Mouse (Mus musculus) hindbrain, embryonic 12.5 days (tissue): ENCODE measurements at regions not wholly inside any gene's neighbourhood (a gene's known extent, or its start where the extent isn't known, plus 50 kb on each side); places are given as distances from the start of the nearest gene placed in this dataset.
A peak's percentile ranks its signal among the peaks of the same experiment; 100 is the strongest.

Experiments
- ATAC-seq: fragments of 200-750 bp; cut with Nextera tagmentation; 2 replicates; pipeline ENCODE4 v1.8.0; 2017; ENCODE audit warnings: moderate TSS enrichment; ENCODE audit not compliant: low FRiP score
- H3K27ac ChIP-seq: fragments of 300-500 bp; sonication (generic); 2 replicates; pipeline ENCODE4 v1.5.1; 2016; ENCODE audit warnings: mild to moderate bottlenecking
- H3K27me3 ChIP-seq: fragments of 300-500 bp; sonication (generic); 2 replicates; pipeline ENCODE4 v1.6.1; 2016; ENCODE audit warnings: mild to moderate bottlenecking
- H3K36me3 ChIP-seq: fragments of 300-500 bp; sonication (generic); 2 replicates; pipeline ENCODE4 v1.6.1; 2016; ENCODE audit warnings: mild to moderate bottlenecking
- H3K4me1 ChIP-seq: fragments of 300-500 bp; sonication (generic); 2 replicates; pipeline ENCODE4 v1.6.1; 2016
- H3K4me2 ChIP-seq: fragments of 300-500 bp; sonication (generic); replicated peaks from 2 replicates; pipeline ENCODE4 v1.6.1; 2016; ENCODE audit warnings: mild to moderate bottlenecking
- H3K4me3 ChIP-seq: fragments of 300-500 bp; sonication (generic); 2 replicates; pipeline ENCODE4 v1.5.1; 2016; ENCODE audit warnings: mild to moderate bottlenecking
- H3K9ac ChIP-seq: fragments of 300-500 bp; sonication (generic); 2 replicates; pipeline ENCODE4 v1.6.1; 2016; ENCODE audit warnings: mild to moderate bottlenecking, moderate library complexity
- H3K9me3 ChIP-seq: fragments of 300-500 bp; sonication (generic); replicated peaks from 2 replicates; pipeline ENCODE4 v1.6.1; 2016; ENCODE audit warnings: mild to moderate bottlenecking
- WGBS: fragments of 180-500 bp; shearing (Covaris S2); methylation state at CpG from one replicate; pipeline ENCODE4 v1.1.7; 2016; 5-methylcytosine and 5-hydroxymethylcytosine counted together

GRCm38 (mm10) chr7:72968193-72968592 is 407.1 kb upstream of the Rgma start:
- no peak overlapping the region for H3K9ac ChIP-seq
- ATAC-seq, result no peak
- no peak overlapping the region for H3K4me2 ChIP-seq
- H3K27ac ChIP-seq, result no peak overlapping the region
- no peaks in the 10 kb centered on the region for H3K4me1 ChIP-seq
- no peak overlapping the region for H3K4me3 ChIP-seq
- 44% methylated on average over 4 of the region's 4 CpGs for WGBS
- H3K36me3 ChIP-seq, result no peaks in the 10 kb centered on the region
- H3K27me3 ChIP-seq, result no peaks in the 10 kb centered on the region
- no peaks in the 10 kb centered on the region for H3K9me3 ChIP-seq

- Histone ChIP-seq H3K27me3 (no peaks in the 10 kb centered on the region), H3K27ac (no peak overlapping the region), H3K4me2 (no peak overlapping the region), H3K4me1 (no peaks in the 10 kb centered on the region), H3K36me3 (no peaks in the 10 kb centered on the region), H3K4me3 (no peak overlapping the region), H3K9me3 (no peaks in the 10 kb centered on the region), H3K9ac (no peak overlapping the region)
- WGBS, result 88% methylated on average over 5 of the region's 5 CpGs
- ATAC-seq, result no peak
Measured at GRCm38 (mm10) chr7:72971506-72972267, 403.6 kb upstream of the Rgma start.

GRCm38 (mm10) chr7:72972397-72972796 is 402.9 kb upstream of the Rgma start:
- no peaks in the 10 kb centered on the region for H3K4me1 ChIP-seq
- WGBS, result 91% methylated on average over 7 of the region's 7 CpGs

GRCm38 (mm10) chr7:72973771-72974170 is 401.5 kb upstream of the Rgma start:
- Histone ChIP-seq H3K9me3 (no peaks in the 10 kb centered on the region), H3K4me1 (no peaks in the 10 kb centered on the region), H3K4me3 (no peak overlapping the region), H3K36me3 (no peaks in the 10 kb centered on the region), H3K9ac (no peak overlapping the region), H3K27me3 (no peaks in the 10 kb centered on the region), H3K27ac (no peak overlapping the region), H3K4me2 (no peak overlapping the region)
- no peak for ATAC-seq
- WGBS, result 66% methylated on average over 3 of the region's 3 CpGs

More at GRCm38 (mm10) chr7:72972397-72972796, 402.9 kb upstream of the Rgma start:
- Histone ChIP-seq H3K36me3 (no peaks in the 10 kb centered on the region), H3K9me3 (no peaks in the 10 kb centered on the region), H3K27me3 (no peaks in the 10 kb centered on the region), H3K27ac (no peak overlapping the region), H3K4me3 (no peak overlapping the region), H3K9ac (no peak overlapping the region), H3K4me2 (no peak overlapping the region)
- ATAC-seq, result no peak

- no peaks in the 10 kb centered on the region for H3K9me3 ChIP-seq
- 86% methylated on average over 3 of the region's 3 CpGs for WGBS
- no peaks in the 10 kb centered on the region for H3K27me3 ChIP-seq
- no peak overlapping the region for H3K27ac ChIP-seq
- no peak for ATAC-seq
- H3K4me1 ChIP-seq, result no peaks in the 10 kb centered on the region
- H3K4me2 ChIP-seq, result no peak overlapping the region
- H3K9ac ChIP-seq, result no peak overlapping the region
- H3K36me3 ChIP-seq, result no peaks in the 10 kb centered on the region
- no peak overlapping the region for H3K4me3 ChIP-seq
Measured at GRCm38 (mm10) chr7:72974384-72974783, 400.9 kb upstream of the Rgma start.

- ATAC-seq, result no peak
- WGBS, result 71% methylated on average over 8 of the region's 8 CpGs
- H3K9me3 ChIP-seq, result peaks cover 6% of the 10 kb centered on the region; the same call in 1 of the 2 replicates
- no peak overlapping the region for H3K4me2 ChIP-seq
- H3K4me1 ChIP-seq, result no peaks in the 10 kb centered on the region
- no peak overlapping the region for H3K27ac ChIP-seq
- no peaks in the 10 kb centered on the region for H3K36me3 ChIP-seq
- no peak overlapping the region for H3K4me3 ChIP-seq
- H3K9ac ChIP-seq, result no peak overlapping the region
- H3K27me3 ChIP-seq, result no peaks in the 10 kb centered on the region
Measured at GRCm38 (mm10) chr7:72990559-72991429, 384.5 kb upstream of the Rgma start.

- peaks cover 5% of the 10 kb centered on the region; the same call in 1 of the 2 replicates for H3K4me1 ChIP-seq
- H3K9me3 ChIP-seq, result no peaks in the 10 kb centered on the region
- ATAC-seq, result no peak
- no peak overlapping the region for H3K4me3 ChIP-seq
- H3K27ac ChIP-seq, result no peak overlapping the region
- no peaks in the 10 kb centered on the region for H3K27me3 ChIP-seq
- H3K4me2 ChIP-seq, result no peak overlapping the region
- 59% methylated on average over 5 of the region's 5 CpGs for WGBS
- H3K36me3 ChIP-seq, result no peaks in the 10 kb centered on the region
- H3K9ac ChIP-seq, result no peak overlapping the region
Measured at GRCm38 (mm10) chr7:72998374-72998773, 376.9 kb upstream of the Rgma start.

DNA sequence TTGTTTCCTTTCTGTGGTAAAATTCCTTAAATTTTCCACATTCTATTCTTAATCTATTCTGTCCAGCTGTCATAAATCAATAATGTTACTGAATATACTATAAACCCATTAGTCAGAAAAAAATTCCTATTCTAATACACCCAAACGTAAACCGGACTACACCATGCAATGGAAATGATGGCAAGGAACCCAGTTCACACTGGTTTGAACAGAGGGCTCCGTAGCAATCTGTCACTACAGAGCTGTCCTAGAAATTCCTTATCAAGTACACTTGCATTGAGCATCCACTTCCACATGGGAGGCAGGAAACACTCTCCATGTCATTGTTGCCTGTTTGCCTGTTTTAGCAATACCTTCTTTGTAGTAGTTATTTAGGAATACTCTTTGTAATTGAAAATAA is 356.2 kb upstream of the Rgma start:
- Histone ChIP-seq H3K4me1 (0 out of 2 replicates have a peak, but pooled peaks cover 3% of the 10 kb centered on the region), H3K27ac (no peak overlapping the region), H3K27me3 (no peaks in the 10 kb centered on the region), H3K9me3 (no peaks in the 10 kb centered on the region), H3K4me2 (no peak overlapping the region), H3K36me3 (no peaks in the 10 kb centered on the region), H3K4me3 (no peak overlapping the region), H3K9ac (no peak overlapping the region)
- WGBS, result 75% methylated on average over 3 of the region's 3 CpGs
- no peak for ATAC-seq

DNA sequence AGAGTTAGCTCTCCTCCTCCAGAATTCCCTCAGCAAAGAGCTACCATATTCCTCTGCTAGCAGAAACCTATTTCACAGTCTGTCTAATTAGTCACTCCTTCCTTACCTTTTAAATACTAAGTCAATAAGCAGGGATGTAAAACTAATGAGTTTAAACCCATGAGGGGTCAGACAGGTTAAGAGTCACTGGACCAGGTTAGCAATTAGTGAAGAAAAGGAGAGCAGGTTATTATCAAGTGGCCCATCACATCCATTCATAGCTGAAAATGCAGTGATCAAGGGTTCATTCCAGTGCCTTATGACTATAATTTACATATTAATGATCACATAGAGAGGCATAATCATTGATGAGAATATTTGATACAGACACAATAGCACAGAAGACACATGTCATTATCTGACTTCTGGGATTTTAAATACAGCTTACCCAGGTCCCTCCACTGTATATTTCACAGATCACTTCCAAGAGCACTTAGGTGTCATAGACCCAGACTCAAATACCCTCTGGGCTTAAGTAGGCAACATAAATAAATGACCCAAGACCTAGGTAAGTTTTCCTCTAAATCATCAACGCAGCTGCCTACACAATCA is 355.4 kb upstream of the Rgma start:
- 0 out of 2 replicates have a peak, but pooled peaks cover 3% of the 10 kb centered on the region for H3K4me1 ChIP-seq
- 63% methylated on average over 1 of the region's 1 CpGs for WGBS
- H3K27ac ChIP-seq, result peak overlapping the region; percentile 7; the same call in 1 of the 2 replicates
- no peaks in the 10 kb centered on the region for H3K36me3 ChIP-seq
- H3K4me3 ChIP-seq, result no peak overlapping the region
- H3K27me3 ChIP-seq, result no peaks in the 10 kb centered on the region
- no peak overlapping the region for H3K4me2 ChIP-seq
- H3K9ac ChIP-seq, result no peak overlapping the region
- H3K9me3 ChIP-seq, result no peaks in the 10 kb centered on the region
- 0 out of 2 replicates have a peak, but pooled peaks have one; percentile 35 for ATAC-seq

DNA sequence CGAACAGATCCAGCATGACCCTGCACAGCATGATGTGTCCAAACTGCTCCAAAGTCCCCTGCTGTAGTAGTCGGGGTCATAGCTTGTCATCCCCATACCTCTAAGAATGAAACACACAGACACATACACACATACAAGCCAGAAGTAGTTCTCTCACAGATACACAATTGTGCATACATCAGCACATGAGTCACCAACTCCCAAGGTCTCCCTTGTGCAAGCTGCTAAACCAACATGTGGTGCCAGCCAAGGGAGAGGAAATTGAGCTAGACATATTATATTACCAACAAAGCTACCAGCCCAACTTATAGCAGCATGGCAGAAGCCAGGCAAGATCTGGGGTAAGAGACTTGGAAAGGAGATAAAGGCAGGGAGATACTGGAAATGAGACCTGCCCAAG is 353.5 kb upstream of the Rgma start:
- no peak overlapping the region for H3K9ac ChIP-seq
- no peak overlapping the region for H3K4me3 ChIP-seq
- WGBS, result 79% methylated on average over 2 of the region's 2 CpGs
- no peak overlapping the region for H3K4me2 ChIP-seq
- H3K9me3 ChIP-seq, result no peaks in the 10 kb centered on the region
- H3K27me3 ChIP-seq, result no peaks in the 10 kb centered on the region
- no peak overlapping the region for H3K27ac ChIP-seq
- H3K4me1 ChIP-seq, result 0 out of 2 replicates have a peak, but pooled peaks cover 3% of the 10 kb centered on the region
- ATAC-seq, result no peak
- H3K36me3 ChIP-seq, result no peaks in the 10 kb centered on the region

DNA sequence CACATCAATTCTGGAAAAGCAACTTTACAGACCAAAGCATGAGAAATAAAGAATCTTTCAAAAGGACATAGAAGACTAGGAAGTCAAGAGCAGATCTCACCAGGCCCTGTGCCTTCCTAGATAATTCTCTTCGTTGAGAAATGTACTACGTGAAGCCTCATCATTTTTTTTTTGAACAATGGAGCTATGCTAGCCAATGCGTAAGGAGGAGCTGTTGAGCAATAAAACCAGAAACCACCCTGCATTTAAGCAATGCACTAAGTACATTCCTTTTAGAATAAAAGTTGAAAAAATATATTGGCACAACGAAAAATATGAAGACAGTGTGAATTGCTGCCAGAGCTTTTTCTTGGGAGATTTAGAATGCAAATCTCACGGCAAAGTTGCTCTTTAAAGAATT is 349.7 kb upstream of the Rgma start:
- Histone ChIP-seq H3K4me1 (no peaks in the 10 kb centered on the region), H3K9me3 (no peaks in the 10 kb centered on the region), H3K27ac (no peak overlapping the region), H3K4me3 (no peak overlapping the region), H3K36me3 (no peaks in the 10 kb centered on the region), H3K9ac (no peak overlapping the region), H3K4me2 (no peak overlapping the region), H3K27me3 (no peaks in the 10 kb centered on the region)
- WGBS, result 83% methylated on average over 5 of the region's 5 CpGs
- ATAC-seq, result no peak

DNA sequence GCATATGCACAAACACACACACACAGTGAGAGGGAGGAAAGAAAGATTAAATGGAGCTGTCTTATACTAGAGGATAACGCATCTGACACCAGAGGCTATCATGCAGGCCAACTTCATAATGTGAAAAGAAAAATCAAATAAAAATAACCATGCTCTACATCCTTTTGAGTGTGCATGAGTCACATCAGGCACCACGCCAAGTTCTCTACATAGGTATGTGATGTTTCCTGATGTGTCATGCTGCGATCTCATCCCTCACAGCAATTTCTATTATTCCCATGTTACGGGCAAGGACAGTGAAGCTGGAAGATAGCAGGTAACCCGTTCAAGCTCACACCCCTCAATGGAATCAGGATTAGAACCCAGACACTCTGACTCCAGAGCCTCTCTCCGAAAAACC is 346.4 kb upstream of the Rgma start:
- ATAC-seq, result no peak
- H3K9ac ChIP-seq, result no peak overlapping the region
- H3K4me3 ChIP-seq, result no peak overlapping the region
- no peaks in the 10 kb centered on the region for H3K27me3 ChIP-seq
- no peaks in the 10 kb centered on the region for H3K9me3 ChIP-seq
- WGBS, result 95% methylated on average over 6 of the region's 6 CpGs
- no peak overlapping the region for H3K4me2 ChIP-seq
- H3K4me1 ChIP-seq, result peaks cover 10% of the 10 kb centered on the region
- no peaks in the 10 kb centered on the region for H3K36me3 ChIP-seq
- H3K27ac ChIP-seq, result no peak overlapping the region
